Mouse (Mus musculus) lung, adult 2 months (tissue): ENCODE measurements around the gene Cyp39a1. TPM values are rescaled to one million over a fixed set of nuclear protein-coding genes. Genes with fewer than 3 reads are reported as not detected.

Source experiments
- DNase-seq: peaks from one replicate; pipeline ENCODE4 v3.0.0; 2022
- H3K4me1 ChIP-seq: fragments of 200-500 bp; 2 replicates; pipeline ENCODE4 v1.6.1; 2011; ENCODE audit warnings: low read length; ENCODE audit not compliant: control insufficient read depth, insufficient read depth
- H3K4me3 ChIP-seq: fragments of 200-500 bp; replicated peaks from 2 replicates; pipeline ENCODE3; 2011; ENCODE audit warnings: low read depth, mild to moderate bottlenecking, control low read depth, low read length; ENCODE audit errors: extremely low read depth
- CTCF ChIP-seq: fragments of 200-500 bp; IDR thresholded peaks from 2 replicates; pipeline ENCODE4 v1.5.1; 2011; ENCODE audit warnings: mild to moderate bottlenecking, low read length, control low read depth; ENCODE audit not compliant: insufficient read depth
- POLR2A ChIP-seq: fragments of 200-500 bp; IDR thresholded peaks from 2 replicates; pipeline ENCODE4 v1.6.1; 2011; ENCODE audit warnings: low read depth, mild to moderate bottlenecking, control low read depth, low read length, borderline replicate concordance; ENCODE audit errors: extremely low read depth
- WGBS: fragments of 180-500 bp; shearing (Covaris S2); methylation state at CpG from one replicate; pipeline ENCODE4 v1.1.7; 2018; 5-methylcytosine and 5-hydroxymethylcytosine counted together
- polyA plus RNA-seq: library from polyadenylated mRNA; depleted of rRNA; stranded (reverse); fragments of >200 nt; gene quantifications from 2 replicates; pipeline ENCODE4 v1.2.3, GENCODE M21; 2012; rRNA removed

The Cyp39a1 gene
- polyA plus RNA-seq: 3.5 and 6.5 TPM in 2 replicates

- no peak for TF ChIP-seq POLR2A
- no peak for TF ChIP-seq CTCF
Measured at GRCm38 (mm10) chr17:43667290-43667843, at the start of gene Cyp39a1. Gene Cyp39a1 (plus strand): TSS chr17:43667425.

GRCm38 (mm10) chr17:43619156-43619555, 48.1 kb upstream of the Cyp39a1 start:
- DNase-seq: no peak
- no peak for TF ChIP-seq POLR2A
- no peak for TF ChIP-seq CTCF
- Histone ChIP-seq H3K4me1 (no peaks in the 10 kb centered on the region), H3K4me3 (no peak overlapping the region)
- WGBS: 72% methylated on average over 9 of the region's 9 CpGs

More at GRCm38 (mm10) chr17:43667290-43667843, at the start of gene Cyp39a1:
- Histone ChIP-seq H3K4me3 (peak within 1 kb of the TSS; percentile 66), H3K4me1 (no peaks in the 10 kb centered on the region)
- DNase-seq: no peak
- under 1% methylated on average over 17 of the region's 17 CpGs for WGBS

- Histone ChIP-seq H3K4me1 (no peaks in the 10 kb centered on the region), H3K4me3 (no peak overlapping the region)
- TF ChIP-seq CTCF: no peak
- TF ChIP-seq POLR2A: no peak
- DNase-seq: no peak
- WGBS: 84% methylated on average over 10 of the region's 10 CpGs
Measured at GRCm38 (mm10) chr17:43622076-43622475, 45.1 kb upstream of the Cyp39a1 start.

GRCm38 (mm10) chr17:43628246-43628645, 39.0 kb upstream of the Cyp39a1 start:
- Histone ChIP-seq H3K4me1 (no peaks in the 10 kb centered on the region), H3K4me3 (no peak overlapping the region)
- DNase-seq: no peak
- 84% methylated on average over 10 of the region's 10 CpGs for WGBS
- TF ChIP-seq CTCF (no peak), POLR2A (no peak)

GRCm38 (mm10) chr17:43629026-43629495, 38.2 kb upstream of the Cyp39a1 start:
- no peak overlapping the region for H3K4me3 ChIP-seq
- no peak for TF ChIP-seq CTCF
- WGBS: 27% methylated on average over 24 of the region's 24 CpGs
- DNase-seq: no peak
- no peaks in the 10 kb centered on the region for H3K4me1 ChIP-seq

GRCm38 (mm10) chr17:43629496-43630426, 37.5 kb upstream of the Cyp39a1 start, which contains the start of gene Tdrd6:
Gene Tdrd6 (minus strand): TSS chr17:43630299.
- WGBS: 4% methylated on average over 83 of the region's 83 CpGs
- no peak for DNase-seq
- TF ChIP-seq CTCF: no peak
- no peak for TF ChIP-seq POLR2A
- Histone ChIP-seq H3K4me3 (no peak within 1 kb of the TSS), H3K4me1 (no peaks in the 10 kb centered on the region)

- no peak for DNase-seq
- Histone ChIP-seq H3K4me1 (no peaks in the 10 kb centered on the region), H3K4me3 (no peak overlapping the region)
- TF ChIP-seq POLR2A (no peak), CTCF (no peak)
- WGBS: 54% methylated on average over 13 of the region's 13 CpGs
Measured at GRCm38 (mm10) chr17:43630427-43630760, 36.8 kb upstream of the Cyp39a1 start.

GRCm38 (mm10) chr17:43637146-43637545, 30.1 kb upstream of the Cyp39a1 start:
- Histone ChIP-seq H3K4me1 (no peaks in the 10 kb centered on the region), H3K4me3 (no peak overlapping the region)
- no peak for TF ChIP-seq POLR2A
- no peak for TF ChIP-seq CTCF
- DNase-seq: no peak
- WGBS: 93% methylated on average over 4 of the region's 4 CpGs

- no peaks in the 10 kb centered on the region; the same call in 1 of the 2 replicates for H3K4me1 ChIP-seq
- no peak for DNase-seq
- H3K4me3 ChIP-seq: no peak overlapping the region
- no peak for TF ChIP-seq POLR2A
- TF ChIP-seq CTCF: no peak
- 67% methylated on average over 1 of the region's 1 CpGs for WGBS
Measured at GRCm38 (mm10) chr17:43640825-43641224, 26.4 kb upstream of the Cyp39a1 start.
